Mouse (Mus musculus): Measurements from ENCODE around the gene Cntnap2.
"Not testable (repeated sequence)": the region's sequence is repeated elsewhere in the genome, so short reads cannot be mapped to it uniquely, and the experiment has no call there.

Gene Cntnap2

DNA sequence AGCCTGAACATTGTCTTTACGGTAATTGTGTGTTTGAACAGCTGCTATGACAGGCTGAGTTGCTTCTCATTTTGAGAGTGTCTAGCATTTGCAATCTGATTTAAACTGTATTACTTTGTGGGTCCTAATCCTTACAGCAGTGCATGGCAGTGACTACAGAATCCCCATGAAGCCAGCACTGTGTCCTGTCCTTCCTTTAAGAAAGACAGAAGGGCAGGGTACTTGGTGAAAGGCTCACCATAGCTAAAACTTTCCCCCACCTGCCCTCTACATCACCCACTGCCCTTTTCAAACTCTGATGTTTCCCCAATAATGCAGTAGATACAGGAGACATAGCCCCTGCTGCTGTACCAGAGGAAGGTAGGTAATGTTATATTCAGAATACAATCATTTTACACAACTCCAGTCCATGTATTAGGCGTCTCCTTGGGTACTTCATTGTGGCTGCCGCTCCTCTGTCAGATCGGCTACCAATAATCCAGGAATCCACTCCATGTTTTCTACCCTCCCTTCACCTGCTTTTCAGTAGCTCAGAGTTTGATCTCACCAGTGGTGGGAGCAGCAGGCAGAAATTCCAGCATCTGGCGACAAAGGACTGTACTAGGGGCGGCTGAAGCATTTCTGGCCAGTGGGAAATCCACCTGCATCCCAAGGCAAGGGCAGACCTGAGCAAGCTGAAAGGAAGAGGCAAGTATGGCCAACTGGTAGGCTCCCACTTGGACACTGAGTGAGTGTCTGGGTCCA is 2184.9 kb downstream of the Cntnap2 start:
- no peak for DNase-seq (ENCODE audit: low spot score in 2 of 2)

GRCm38 (mm10) chr6:47244642-47245041 is 2185.5 kb downstream of the Cntnap2 start:
- no peak for DNase-seq (ENCODE audit: low spot score in 2 of 2)

DNA sequence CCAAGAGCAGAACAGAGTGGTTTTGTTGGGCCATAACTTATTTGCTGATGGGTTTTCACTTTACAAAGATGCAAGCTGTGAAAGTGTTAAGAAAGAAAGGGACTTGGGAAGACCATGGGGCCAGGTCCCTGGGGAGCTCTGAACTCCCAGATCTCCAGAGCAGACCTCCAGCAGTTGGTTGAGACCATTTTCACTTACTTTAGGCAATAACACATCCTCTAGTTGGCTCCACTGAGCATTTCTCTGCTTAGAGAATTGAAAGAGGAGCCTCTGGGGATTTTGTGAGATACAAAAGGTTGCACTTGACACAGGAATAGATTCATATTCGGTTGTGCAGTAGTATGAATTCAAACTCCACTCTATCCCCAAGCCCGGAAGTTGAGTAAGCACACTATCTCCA is 2196.1 kb downstream of the Cntnap2 start:
- DNase-seq (ENCODE audit: low spot score in 2 of 2): no peak

DNA sequence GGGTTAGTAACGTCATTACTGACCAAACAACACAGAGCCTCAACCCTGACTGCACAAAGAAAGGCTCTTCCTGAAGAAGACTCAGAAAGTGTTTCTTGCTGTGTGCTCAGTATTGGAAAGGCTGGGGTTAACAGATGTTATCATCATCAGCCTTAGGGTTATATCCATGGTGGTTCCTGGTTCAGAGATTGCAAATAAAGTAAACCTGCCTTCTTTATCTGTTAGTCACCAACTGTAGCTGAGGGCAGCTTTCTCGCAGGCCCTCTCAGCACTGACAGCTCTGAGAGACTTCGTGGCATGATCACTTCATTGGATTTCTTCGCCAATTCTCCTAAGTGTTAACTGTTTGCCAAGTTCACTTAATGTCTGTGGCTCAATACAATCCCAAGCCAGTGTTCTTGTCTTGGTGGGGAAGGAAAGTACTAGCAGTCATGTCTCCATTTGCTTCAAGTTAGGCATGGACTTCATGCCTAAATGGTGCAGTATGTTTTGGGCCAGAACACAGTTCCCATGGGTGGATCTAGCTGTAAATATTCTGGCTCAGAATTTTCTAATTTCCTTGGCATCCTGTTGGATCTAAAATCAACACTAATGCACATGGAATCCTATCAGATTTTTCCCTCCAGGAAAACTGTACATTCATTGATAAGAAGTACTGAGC is 2197.2 kb downstream of the Cntnap2 start:
- no peak for DNase-seq (ENCODE audit: low spot score in 2 of 2)

GRCm38 (mm10) chr6:47256918-47257506 is 2197.9 kb downstream of the Cntnap2 start:
- DNase-seq (ENCODE audit: low spot score in 2 of 2): no peak

- DNase-seq (ENCODE audit: low spot score in 2 of 2): no peak
Observed at GRCm38 (mm10) chr6:47259626-47260114, 2200.5 kb downstream of the Cntnap2 start.

DNA sequence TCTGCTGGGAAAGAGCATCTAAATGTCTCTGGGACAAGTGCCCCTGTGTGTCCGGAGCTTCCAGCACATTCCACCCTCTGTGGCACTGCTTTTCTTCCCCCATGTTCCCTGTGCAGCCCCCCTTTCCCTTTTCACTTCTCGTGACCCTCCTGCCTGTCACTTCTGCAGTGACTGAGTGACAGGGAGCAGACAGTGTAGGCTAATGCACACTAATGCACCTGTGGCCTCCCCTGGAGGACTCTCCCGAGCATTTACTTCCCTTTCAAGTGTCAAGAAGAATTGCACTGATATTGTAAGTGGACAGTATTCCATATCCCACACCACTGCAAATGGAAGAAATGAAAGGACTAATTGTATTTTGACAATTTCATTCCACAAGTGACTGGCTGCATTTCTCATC is 2208.1 kb downstream of the Cntnap2 start:
- no peak for DNase-seq (ENCODE audit: low spot score in 2 of 2)

GRCm38 (mm10) chr6:47269455-47269854 is 2210.3 kb downstream of the Cntnap2 start:
- no peak for DNase-seq (ENCODE audit: low spot score in 2 of 2)

DNA sequence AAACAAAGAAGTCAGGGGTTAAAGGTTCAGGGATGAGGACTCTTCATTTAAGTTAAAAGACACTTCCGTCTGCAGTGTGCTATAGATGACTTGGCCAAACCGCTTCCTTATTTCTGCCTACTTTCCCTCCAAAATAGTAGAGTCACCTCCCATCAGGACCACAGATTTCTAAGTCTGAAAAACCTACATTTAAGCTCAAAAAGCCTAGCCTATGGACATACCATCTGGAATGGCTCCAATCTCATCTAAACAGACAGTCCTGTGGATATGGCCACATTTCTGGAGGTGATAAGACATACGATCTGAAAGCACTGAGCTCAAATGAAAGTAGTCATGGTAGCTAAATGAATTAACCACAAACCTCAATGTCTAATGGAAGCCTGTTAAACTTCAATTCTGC is 2212.4 kb downstream of the Cntnap2 start:
- no peak for DNase-seq (ENCODE audit: low spot score in 2 of 2)

- no peak for DNase-seq (ENCODE audit: low spot score in 2 of 2)
Observed at GRCm38 (mm10) chr6:47272606-47273575, 2213.7 kb downstream of the Cntnap2 start.

DNA sequence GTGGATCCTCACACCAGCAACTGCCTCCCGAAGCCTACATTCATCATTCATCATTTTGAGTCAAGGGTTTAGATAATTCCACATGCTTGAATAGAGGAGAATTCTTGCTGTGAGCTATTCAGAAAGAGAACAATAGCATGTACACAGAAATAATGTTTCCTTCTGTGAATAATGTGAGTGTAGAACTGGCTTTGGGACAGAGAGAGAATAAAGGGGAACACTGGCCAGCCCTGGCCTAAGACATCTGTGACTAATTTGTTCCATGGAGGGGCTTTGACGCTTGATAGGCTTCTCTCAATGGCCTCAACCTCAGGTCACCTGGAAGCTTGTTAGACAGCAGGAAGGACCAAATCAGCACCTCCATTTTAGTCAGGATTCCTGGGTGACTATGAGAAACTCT is 2215.9 kb downstream of the Cntnap2 start:
- no peak for DNase-seq (ENCODE audit: low spot score in 2 of 2)

DNA sequence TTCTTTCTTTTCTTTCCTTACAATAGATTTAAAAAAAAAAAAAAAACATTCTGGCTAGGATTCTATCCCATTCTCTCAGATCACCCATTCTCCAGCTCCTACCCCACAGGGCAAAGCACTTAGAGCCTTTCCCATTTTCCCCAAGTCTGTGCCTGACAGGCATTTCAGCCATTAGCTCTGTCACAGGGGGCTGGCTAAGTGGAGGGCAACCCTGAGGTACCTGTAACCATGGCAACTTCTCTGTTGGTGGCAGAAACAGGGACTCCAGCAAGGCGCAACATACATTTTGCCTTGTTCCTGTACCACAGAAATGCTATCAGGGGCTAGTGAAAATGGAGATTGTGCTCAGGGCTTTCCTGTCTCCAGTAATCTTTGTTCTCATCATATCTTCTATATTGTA is 2220.0 kb downstream of the Cntnap2 start:
- DNase-seq (ENCODE audit: low spot score in 2 of 2): no peak

GRCm38 (mm10) chr6:47281584-47281983 is 2222.4 kb downstream of the Cntnap2 start:
- DNase-seq (ENCODE audit: low spot score in 2 of 2): no peak

- DNase-seq (ENCODE audit: low spot score in 2 of 2): no peak
Observed at GRCm38 (mm10) chr6:47284794-47285193, 2225.6 kb downstream of the Cntnap2 start.

DNA sequence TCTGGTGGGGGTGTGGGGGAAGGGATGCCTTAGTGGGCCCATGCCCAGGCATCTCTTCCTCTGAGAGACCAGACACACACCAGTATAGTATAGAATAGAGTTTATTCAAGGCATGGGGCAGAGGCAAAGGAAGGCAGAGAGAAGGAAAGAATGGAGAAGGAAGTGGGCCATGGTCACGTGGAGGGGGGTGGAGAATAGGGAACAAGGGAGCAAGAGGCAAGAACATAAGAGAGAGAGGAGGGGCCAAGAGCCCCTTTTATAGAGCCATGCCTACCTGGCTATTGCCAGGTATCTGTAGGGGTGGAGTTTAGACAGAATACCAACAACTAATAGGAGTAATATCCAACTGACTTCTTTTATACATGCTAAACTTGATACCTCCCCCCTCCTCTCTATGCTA is 2226.6 kb downstream of the Cntnap2 start:
- DNase-seq (ENCODE audit: low spot score in 2 of 2): no peak

GRCm38 (mm10) chr6:47286247-47286967 is 2227.2 kb downstream of the Cntnap2 start:
- not testable (repeated sequence) for DNase-seq (ENCODE audit: low spot score in 2 of 2)

DNA sequence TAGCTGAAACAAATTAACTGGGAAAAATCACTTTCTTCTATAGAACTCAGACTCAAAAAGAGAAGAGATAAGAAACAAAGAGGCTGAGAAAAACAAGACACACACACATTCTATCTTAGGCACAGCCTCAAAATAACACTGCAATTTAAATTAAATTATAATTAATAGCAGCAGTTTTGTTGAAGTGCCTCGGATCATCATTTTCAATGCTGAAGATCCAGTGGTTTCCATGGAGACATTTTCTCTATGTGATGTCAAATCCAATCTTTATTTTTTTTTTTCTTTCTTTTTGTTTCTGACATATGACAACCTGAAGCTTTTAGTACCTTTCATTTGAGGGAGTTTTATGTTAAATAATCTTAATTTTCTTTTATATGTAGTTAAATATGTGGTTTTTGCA is 2228.6 kb downstream of the Cntnap2 start:
- DNase-seq (ENCODE audit: low spot score in 2 of 2): no peak

DNA sequence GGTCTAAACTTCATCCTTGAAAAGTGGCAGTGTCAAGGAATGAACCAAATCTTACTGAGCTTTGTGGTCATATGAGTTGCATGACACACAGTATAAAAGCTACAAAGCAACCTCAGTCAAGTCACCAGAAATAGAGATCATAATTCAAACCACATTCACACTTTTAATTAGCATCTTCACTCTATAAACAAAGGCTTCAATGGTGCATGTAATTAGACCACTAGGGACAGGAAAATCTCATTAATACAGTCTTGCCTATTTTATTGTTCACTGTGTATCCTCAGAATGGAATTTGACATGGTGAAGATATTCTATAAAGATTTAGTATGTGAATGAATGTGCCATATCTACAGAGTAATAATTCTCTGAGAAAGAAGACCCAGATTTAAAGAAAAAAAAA is 2232.8 kb downstream of the Cntnap2 start:
- DNase-seq (ENCODE audit: low spot score in 2 of 2): no peak

- no peak for DNase-seq (ENCODE audit: low spot score in 2 of 2)
Observed at GRCm38 (mm10) chr6:47292437-47292836, 2233.3 kb downstream of the Cntnap2 start.

GRCm38 (mm10) chr6:47294433-47294832 is 2235.3 kb downstream of the Cntnap2 start:
- no peak for DNase-seq (ENCODE audit: low spot score in 2 of 2)

GRCm38 (mm10) chr6:47304848-47305490 is 2245.8 kb downstream of the Cntnap2 start:
- DNase-seq (ENCODE audit: low spot score in 2 of 2): no peak

Data from natural killer cell, adult 2 months (primary cell).